Mouse (Mus musculus) midbrain, postnatal 0 days (tissue): ENCODE measurements at regions not wholly inside any gene's neighbourhood (a gene's known extent, or its start where the extent isn't known, plus 50 kb on each side); places are given as distances from the start of the nearest gene placed in this dataset.

Experiments used
- ATAC-seq: fragments of 200-750 bp; cut with Nextera tagmentation; 2 replicates; pipeline ENCODE4 v1.8.0; 2017; ENCODE audit warnings: moderate number of reproducible peaks, mild to moderate bottlenecking, moderate TSS enrichment, moderate library complexity; ENCODE audit not compliant: low FRiP score
- DNase-seq: peaks from one replicate; pipeline ENCODE4 v3.0.0-alpha.2; 2015; ENCODE audit warnings: low spot score
- H3K27ac ChIP-seq: fragments of 300-500 bp; sonication (generic); 2 replicates; pipeline ENCODE4 v1.5.1; 2014; ENCODE audit warnings: low read depth, mild to moderate bottlenecking, low read length, mixed read lengths
- H3K27me3 ChIP-seq: fragments of 300-500 bp; sonication (generic); 2 replicates; pipeline ENCODE4 v1.6.1; 2014; ENCODE audit warnings: low read length, control low read depth, mixed read lengths; ENCODE audit not compliant: insufficient read depth
- H3K36me3 ChIP-seq: fragments of 300-500 bp; sonication (generic); 2 replicates; pipeline ENCODE4 v1.6.1; 2014; ENCODE audit warnings: low read length, control low read depth, mixed read lengths; ENCODE audit not compliant: insufficient read depth
- H3K4me1 ChIP-seq: fragments of 300-500 bp; sonication (generic); 2 replicates; pipeline ENCODE4 v1.6.1; 2014; ENCODE audit warnings: mild to moderate bottlenecking, control low read depth, antibody characterized with exemption, low read length, mixed read lengths; ENCODE audit not compliant: insufficient read depth
- H3K4me2 ChIP-seq: fragments of 300-500 bp; sonication (generic); 2 replicates; pipeline ENCODE4 v1.6.1; 2014; ENCODE audit warnings: low read depth, mild to moderate bottlenecking, low read length, mixed read lengths; ENCODE audit not compliant: poor library complexity, severe bottlenecking
- H3K4me3 ChIP-seq: fragments of 300-500 bp; sonication (generic); 2 replicates; pipeline ENCODE4 v1.5.1; 2014; ENCODE audit warnings: low read depth, mild to moderate bottlenecking, low read length, moderate library complexity
- H3K9ac ChIP-seq: fragments of 300-500 bp; sonication (generic); replicated peaks from 2 replicates; pipeline ENCODE4 v1.6.1; 2014; ENCODE audit warnings: mild to moderate bottlenecking, low read length, moderate library complexity, mixed read lengths; ENCODE audit not compliant: poor library complexity, severe bottlenecking
- H3K9me3 ChIP-seq: fragments of 300-500 bp; sonication (generic); 2 replicates; pipeline ENCODE4 v1.6.1; 2016; ENCODE audit warnings: low read length, control low read depth
- CTCF ChIP-seq: IDR thresholded peaks from 2 replicates; pipeline ENCODE4 v1.5.1; 2016; ENCODE audit warnings: antibody characterized with exemption, mild to moderate bottlenecking
- WGBS: fragments of 180-500 bp; shearing (Covaris S2); extraction: QIAGEN DNeasy Blood & Tissue Kit; methylation state at CpG from one replicate; pipeline ENCODE4 v1.1.7; 2014; 5-methylcytosine and 5-hydroxymethylcytosine counted together

DNA sequence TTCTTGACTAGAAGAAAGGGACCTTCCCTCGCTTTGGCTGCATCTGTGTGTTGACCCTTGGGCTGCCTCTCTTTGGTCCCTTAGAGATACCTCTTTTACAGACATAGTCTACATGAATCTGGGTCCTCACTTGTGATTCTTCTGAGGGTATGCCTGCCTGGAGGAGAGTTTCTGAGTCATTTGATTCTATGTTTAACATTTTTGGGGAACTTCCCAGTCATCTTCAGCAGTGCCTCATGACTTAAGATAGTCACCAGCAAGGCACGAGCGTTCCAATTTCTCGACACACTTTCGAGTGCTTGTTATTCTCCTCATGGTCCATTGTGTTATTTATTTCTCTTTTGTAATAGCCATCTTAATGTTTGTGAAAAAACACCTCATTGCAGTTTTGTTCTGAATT is 549.4 kb upstream of the Gulo start:
- Histone ChIP-seq H3K4me3 (no peak overlapping the region), H3K27me3 (no peaks in the 10 kb centered on the region), H3K27ac (no peak overlapping the region), H3K9me3 (no peaks in the 10 kb centered on the region), H3K9ac (no peak overlapping the region), H3K4me1 (no peaks in the 10 kb centered on the region), H3K36me3 (no peaks in the 10 kb centered on the region), H3K4me2 (no peak overlapping the region)
- ATAC-seq = no peak
- TF ChIP-seq CTCF = no peak
- WGBS = 92% methylated on average over 5 of the region's 5 CpGs
- no peak for DNase-seq

DNA sequence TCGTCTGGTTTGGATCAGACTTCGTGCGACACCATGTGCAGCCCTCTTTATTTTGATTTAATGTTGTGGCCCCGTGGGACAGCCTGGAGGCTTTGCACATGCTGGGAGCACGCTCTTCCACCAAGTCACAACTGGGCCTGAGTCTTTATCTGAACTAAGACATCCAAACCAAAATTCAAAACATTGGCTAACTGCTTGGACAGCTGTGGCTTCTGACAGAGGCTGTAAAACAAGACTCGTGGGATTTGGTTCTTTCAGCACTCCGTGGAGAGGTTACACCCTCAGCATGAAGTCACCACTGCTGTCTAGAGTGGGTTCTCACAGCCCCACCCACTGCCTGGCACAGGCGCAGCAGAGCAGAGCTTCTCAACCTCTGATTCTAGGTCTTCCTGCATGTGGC is 548.6 kb upstream of the Gulo start:
- Histone ChIP-seq H3K27ac (no peak overlapping the region), H3K9ac (no peak overlapping the region), H3K4me3 (no peak overlapping the region), H3K9me3 (no peaks in the 10 kb centered on the region), H3K27me3 (no peaks in the 10 kb centered on the region), H3K4me1 (no peaks in the 10 kb centered on the region), H3K36me3 (no peaks in the 10 kb centered on the region), H3K4me2 (no peak overlapping the region)
- no peak for ATAC-seq
- no peak for DNase-seq
- WGBS = 77% methylated on average over 8 of the region's 8 CpGs
- no peak for TF ChIP-seq CTCF

DNA sequence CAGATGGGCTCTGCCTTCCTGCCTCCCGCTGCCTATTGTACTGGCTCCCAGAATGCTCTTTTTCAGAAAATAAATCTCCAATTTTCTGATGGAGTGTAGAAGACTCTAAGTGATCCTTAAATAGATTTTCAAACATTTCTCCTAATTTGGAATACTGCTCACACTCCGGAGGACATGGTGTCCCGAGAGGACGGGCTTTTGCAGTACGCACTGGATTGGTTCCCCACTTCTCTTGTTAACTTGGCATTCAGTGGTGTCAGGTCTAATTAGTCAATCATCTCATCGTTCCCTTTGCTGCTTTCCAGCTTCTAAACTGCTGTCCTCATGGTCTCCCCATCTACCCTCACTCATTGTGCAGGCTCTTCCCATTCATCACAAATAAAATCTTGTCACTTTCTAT is 529.5 kb upstream of the Gulo start:
- no peaks in the 10 kb centered on the region for H3K9me3 ChIP-seq
- no peak for TF ChIP-seq CTCF
- no peaks in the 10 kb centered on the region for H3K4me1 ChIP-seq
- no peak overlapping the region for H3K4me2 ChIP-seq
- no peaks in the 10 kb centered on the region for H3K36me3 ChIP-seq
- no peak overlapping the region for H3K27ac ChIP-seq
- H3K27me3 ChIP-seq = no peaks in the 10 kb centered on the region
- 78% methylated on average over 6 of the region's 6 CpGs for WGBS
- ATAC-seq = no peak
- no peak overlapping the region for H3K4me3 ChIP-seq
- DNase-seq = no peak
- no peak overlapping the region for H3K9ac ChIP-seq

DNA sequence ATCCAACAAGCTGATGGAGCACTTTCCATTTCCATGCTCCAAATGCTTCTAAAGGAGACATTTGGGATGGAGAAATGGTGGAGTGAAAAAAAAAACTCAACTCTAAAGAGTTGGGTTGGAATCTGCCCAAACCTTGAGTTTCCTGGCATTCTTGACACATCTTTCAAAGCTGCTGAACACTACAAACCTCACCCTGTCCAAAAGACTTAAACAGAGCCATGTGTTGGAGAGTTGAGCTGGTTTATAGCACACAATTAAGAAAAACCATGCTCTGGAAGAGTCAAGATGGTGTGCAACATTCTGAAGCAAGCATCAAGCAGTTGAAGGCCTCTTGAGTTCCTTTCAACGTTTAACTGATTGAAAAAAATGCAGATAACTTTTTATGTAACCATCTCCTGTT is 525.7 kb upstream of the Gulo start:
- no peak for TF ChIP-seq CTCF
- Histone ChIP-seq H3K27me3 (no peaks in the 10 kb centered on the region), H3K4me1 (no peaks in the 10 kb centered on the region), H3K27ac (no peak overlapping the region), H3K4me2 (no peak overlapping the region), H3K36me3 (no peaks in the 10 kb centered on the region), H3K9me3 (no peaks in the 10 kb centered on the region), H3K9ac (no peak overlapping the region), H3K4me3 (no peak overlapping the region)
- ATAC-seq (no peak), DNase-seq (no peak)
- 50% methylated on average over 1 of the region's 1 CpGs for WGBS

DNA sequence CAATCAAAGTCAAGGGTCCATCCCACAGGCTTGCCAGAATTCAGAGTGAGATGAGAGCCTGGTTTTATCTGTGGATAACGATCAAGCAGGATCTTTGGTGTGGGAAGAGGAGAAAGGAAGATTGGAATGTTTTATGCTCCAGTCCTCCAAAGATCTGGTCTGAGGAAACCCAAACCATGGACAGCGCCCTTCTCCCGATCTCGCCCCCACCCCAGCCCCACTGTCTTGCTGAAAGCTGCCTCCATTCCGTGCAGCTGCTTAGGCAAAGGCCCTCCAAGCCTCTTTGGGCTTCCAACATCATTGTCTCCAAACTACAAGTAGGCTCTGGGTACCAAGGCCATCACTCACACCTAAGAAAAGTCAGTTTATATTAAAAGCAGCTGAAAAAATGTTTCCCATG is 519.1 kb upstream of the Gulo start:
- no peaks in the 10 kb centered on the region for H3K27me3 ChIP-seq
- WGBS = 53% methylated on average over 5 of the region's 5 CpGs
- H3K9ac ChIP-seq = no peak overlapping the region
- no peak overlapping the region for H3K4me2 ChIP-seq
- no peak overlapping the region for H3K4me3 ChIP-seq
- H3K27ac ChIP-seq = no peak overlapping the region
- H3K36me3 ChIP-seq = no peaks in the 10 kb centered on the region
- TF ChIP-seq CTCF = no peak
- DNase-seq (no peak), ATAC-seq (no peak)
- H3K4me1 ChIP-seq = no peaks in the 10 kb centered on the region
- no peaks in the 10 kb centered on the region for H3K9me3 ChIP-seq

DNA sequence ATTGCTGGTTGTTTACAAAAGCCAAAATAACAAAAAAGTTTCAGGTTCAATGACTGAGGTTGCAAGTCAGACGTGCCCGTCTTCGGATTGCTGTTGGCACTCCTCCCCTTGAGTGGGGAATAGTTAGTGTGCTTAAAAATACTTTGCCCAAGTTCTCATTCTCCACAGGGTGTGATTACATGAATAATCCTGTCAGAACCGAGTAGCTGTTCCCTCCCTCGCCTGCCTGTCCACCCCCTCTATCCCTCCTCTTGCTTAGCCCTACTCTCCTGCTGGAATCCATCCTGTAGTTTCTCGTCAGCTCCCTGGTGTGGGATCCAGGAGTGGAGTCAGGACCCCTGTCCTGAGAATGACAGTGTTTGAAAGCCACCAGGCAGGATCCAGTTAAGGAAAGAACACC is 518.1 kb upstream of the Gulo start:
- Histone ChIP-seq H3K4me2 (no peak overlapping the region), H3K9me3 (no peaks in the 10 kb centered on the region), H3K27ac (no peak overlapping the region), H3K36me3 (no peaks in the 10 kb centered on the region), H3K4me1 (0 out of 2 replicates have a peak, but pooled peaks cover 3% of the 10 kb centered on the region), H3K4me3 (no peak overlapping the region), H3K27me3 (no peaks in the 10 kb centered on the region), H3K9ac (no peak overlapping the region)
- ATAC-seq (no peak), DNase-seq (no peak)
- TF ChIP-seq CTCF = no peak
- WGBS = 63% methylated on average over 6 of the region's 6 CpGs
